Mouse (Mus musculus) lung, postnatal 0 days (tissue): Measurements from ENCODE around the gene C2.

Experiments used
- CTCF ChIP-seq: IDR thresholded peaks from 2 replicates; pipeline ENCODE4 v1.5.1; 2016; ENCODE audit warnings: antibody characterized with exemption, mild to moderate bottlenecking
- EP300 ChIP-seq: IDR thresholded peaks from 2 replicates; pipeline ENCODE4 v1.6.1; 2016; ENCODE audit warnings: antibody characterized with exemption, mild to moderate bottlenecking, control low read depth

GRCm38 (mm10) chr17:34890074-34890743 lies 7.9 kb downstream of the C2 start:
- TF ChIP-seq CTCF (no peak), EP300 (no peak)
